Mouse (Mus musculus) forebrain, postnatal 0 days (tissue): ENCODE measurements around the gene Sem1. TPM values are rescaled to one million over a fixed set of nuclear protein-coding genes. Genes with fewer than 3 reads are reported as not detected.

Experiments
- ATAC-seq: fragments of 200-750 bp; cut with Nextera tagmentation; 2 replicates; pipeline ENCODE4 v1.8.0; 2017; ENCODE audit warnings: mild to moderate bottlenecking, moderate library complexity
- DNase-seq: peaks from one replicate; pipeline ENCODE4 v3.0.0-alpha.2; 2015
- H3K27ac ChIP-seq: fragments of 300-500 bp; sonication (generic); 2 replicates; pipeline ENCODE4 v1.5.1; 2014; ENCODE audit warnings: low read depth, mild to moderate bottlenecking, antibody characterized with exemption, low read length, moderate library complexity, mixed read lengths
- H3K27me3 ChIP-seq: fragments of 300-500 bp; sonication (generic); 2 replicates; pipeline ENCODE4 v1.6.1; 2014; ENCODE audit warnings: mild to moderate bottlenecking, low read length, mixed read lengths; ENCODE audit not compliant: insufficient read depth
- H3K36me3 ChIP-seq: fragments of 300-500 bp; sonication (generic); 2 replicates; pipeline ENCODE4 v1.6.1; 2014; ENCODE audit warnings: mild to moderate bottlenecking, moderate library complexity; ENCODE audit not compliant: insufficient read depth
- H3K4me1 ChIP-seq: fragments of 300-500 bp; sonication (generic); 2 replicates; pipeline ENCODE4 v1.6.1; 2014; ENCODE audit warnings: antibody characterized with exemption; ENCODE audit not compliant: insufficient read depth
- H3K4me2 ChIP-seq: fragments of 300-500 bp; sonication (generic); 2 replicates; pipeline ENCODE4 v1.6.1; 2014; ENCODE audit warnings: low read depth, mild to moderate bottlenecking, moderate library complexity
- H3K4me3 ChIP-seq: fragments of 300-500 bp; sonication (generic); 2 replicates; pipeline ENCODE4 v1.5.1; 2014; ENCODE audit warnings: low read depth, low read length, mixed read lengths
- H3K9ac ChIP-seq: fragments of 300-500 bp; sonication (generic); 2 replicates; pipeline ENCODE4 v1.6.1; 2014; ENCODE audit warnings: mild to moderate bottlenecking
- H3K9me3 ChIP-seq: fragments of 300-500 bp; sonication (generic); 2 replicates; pipeline ENCODE4 v1.6.1; 2016; ENCODE audit warnings: low read length
- CTCF ChIP-seq: sonication (generic); IDR thresholded peaks from 2 replicates; pipeline ENCODE4 v1.5.1; 2016; ENCODE audit warnings: antibody characterized with exemption, control low read depth, low read depth
- WGBS: fragments of 180-500 bp; shearing (Covaris S2); extraction: QIAGEN DNeasy Blood & Tissue Kit; methylation state at CpG from one replicate; pipeline ENCODE4 v1.1.7; 2014; 5-methylcytosine and 5-hydroxymethylcytosine counted together
- polyA plus RNA-seq: library from polyadenylated mRNA; unstranded; fragments of >200 nt; fragmentation: Nextera tagmentation; extraction: Ambion mirVana; gene quantifications from 2 replicates; pipeline ENCODE4 v1.2.1, GENCODE M21; 2015
- total RNA-seq: library from RNA; depleted of rRNA; stranded (reverse); fragments of >200 nt; gene quantifications from 2 replicates; pipeline ENCODE4 v1.2.3, GENCODE M21; 2014; rRNA removed

The Sem1 gene
- total RNA-seq (67.8 and 86.6 TPM in 2 replicates), polyA plus RNA-seq (138 and 170 TPM in 2 replicates)

DNA sequence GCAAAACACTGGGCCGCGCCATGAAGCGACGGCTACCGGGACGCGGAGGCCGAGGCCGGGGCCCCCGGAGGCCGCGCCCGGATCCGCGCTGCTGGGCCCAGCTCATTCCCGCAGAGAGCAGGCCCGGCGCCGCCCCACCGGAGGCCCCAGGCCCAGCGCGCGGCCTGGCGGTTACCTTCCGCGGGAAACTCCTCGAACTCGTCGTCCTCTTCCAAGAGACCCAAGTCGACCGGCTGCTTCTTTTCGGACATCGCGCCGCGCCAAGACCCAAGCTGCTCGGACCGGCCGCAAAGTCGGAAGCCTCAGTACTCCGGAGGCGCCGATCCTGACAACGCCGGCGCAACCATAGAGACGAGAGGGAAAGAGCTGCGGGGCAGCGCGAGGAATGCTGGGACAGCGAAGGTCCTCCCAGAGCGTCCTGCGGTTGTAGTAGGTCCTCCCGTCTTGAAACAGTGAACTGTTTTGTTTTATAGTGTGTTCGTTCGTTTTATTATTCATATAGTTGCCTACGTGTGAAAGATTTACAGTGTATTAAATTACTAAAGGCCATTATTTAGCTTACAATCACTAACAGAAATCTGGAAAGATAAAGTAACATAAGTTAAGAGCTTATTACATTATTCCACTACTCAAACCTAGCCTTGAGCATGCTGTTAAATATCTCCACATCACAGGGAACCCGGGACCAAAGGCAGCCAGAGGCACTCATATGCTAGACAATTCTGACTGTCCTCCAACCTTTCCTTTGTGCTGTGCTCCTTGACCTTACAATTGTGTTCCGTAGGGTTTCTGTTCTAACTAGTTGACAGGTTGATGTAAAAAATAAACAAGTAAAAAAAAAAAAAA, at the start of gene Sem1:
Gene Sem1 (minus strand): TSS at position 360 of the 846 bp plus-strand sequence.
- Histone ChIP-seq H3K4me2 (peak within 1 kb of the TSS; percentile 63), H3K36me3 (no peaks in the 10 kb centered on the region), H3K27me3 (no peaks in the 10 kb centered on the region), H3K4me3 (peak within 1 kb of the TSS; percentile 94), H3K9me3 (no peaks in the 10 kb centered on the region), H3K4me1 (peaks cover 15% of the 10 kb centered on the region), H3K27ac (peak within 1 kb of the TSS; percentile 88), H3K9ac (peak within 1 kb of the TSS; percentile 97)
- 3% methylated on average over 59 of the region's 59 CpGs for WGBS
- no peak; the same call in 1 of the 2 replicates for TF ChIP-seq CTCF
- peak; percentile 94 for DNase-seq
- peak; percentile 99 for ATAC-seq

GRCm38 (mm10) chr6:6622846-6623749, 44.6 kb upstream of the Sem1 start:
- DNase-seq (peak; percentile 55), ATAC-seq (0 out of 2 replicates have a peak, but pooled peaks have one; percentile 14)
- no peaks in the 10 kb centered on the region for H3K4me1 ChIP-seq
- TF ChIP-seq CTCF = no peak
- H3K9ac ChIP-seq = no peak overlapping the region
- no peak overlapping the region for H3K27ac ChIP-seq
- no peaks in the 10 kb centered on the region for H3K9me3 ChIP-seq
- no peak overlapping the region for H3K4me2 ChIP-seq
- H3K4me3 ChIP-seq = no peak overlapping the region
- WGBS = 40% methylated on average over 16 of the region's 16 CpGs
- H3K36me3 ChIP-seq = no peaks in the 10 kb centered on the region
- H3K27me3 ChIP-seq = no peaks in the 10 kb centered on the region

DNA sequence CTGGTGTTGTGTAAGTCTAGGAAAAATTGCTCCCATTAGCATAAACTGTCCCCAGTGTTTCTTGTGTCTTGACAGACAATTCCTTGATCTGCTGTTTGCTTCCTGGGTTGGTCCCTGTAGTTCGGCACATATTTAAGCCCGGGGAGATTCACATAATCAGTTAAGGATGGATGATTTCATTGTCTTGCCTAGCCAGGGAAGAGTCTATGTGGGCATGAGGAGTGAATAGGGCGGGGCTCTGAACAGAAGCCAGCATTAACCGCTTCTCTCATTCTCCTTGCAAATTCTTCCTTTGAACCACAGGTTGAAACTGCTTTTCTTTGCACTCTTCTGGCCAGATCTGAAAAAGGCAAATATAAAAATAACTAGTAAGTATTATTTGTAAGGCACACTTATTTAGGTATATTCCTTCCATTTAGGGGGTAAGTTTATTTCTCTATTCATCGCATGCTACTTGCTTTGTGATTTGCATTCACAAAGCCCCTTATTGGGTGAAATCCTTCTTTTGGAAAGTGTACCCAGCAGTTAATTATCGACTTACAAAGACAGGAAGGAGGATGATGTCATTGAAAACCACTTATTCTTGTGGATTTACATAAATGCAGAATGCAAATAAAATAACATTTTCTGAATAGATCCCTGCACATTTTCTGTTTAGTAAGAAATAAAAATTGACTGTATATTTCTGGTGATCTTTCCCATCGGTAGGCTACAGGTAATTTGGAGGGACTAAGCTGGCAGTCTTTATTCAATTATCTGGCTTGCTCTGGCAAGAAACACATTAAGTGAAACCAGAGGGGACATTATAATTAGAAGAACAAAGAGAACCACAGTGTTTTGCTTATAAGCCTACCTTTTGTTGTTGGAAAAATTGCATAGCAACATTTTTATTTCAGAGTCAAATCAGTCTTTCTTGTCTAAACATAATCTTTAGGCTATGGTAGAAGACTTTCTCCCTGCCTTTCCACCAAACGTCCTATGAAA, 25.4 kb upstream of the Sem1 start:
- no peaks in the 10 kb centered on the region for H3K36me3 ChIP-seq
- 9% methylated on average over 8 of the region's 8 CpGs for WGBS
- H3K27ac ChIP-seq = peak overlapping the region; percentile 54; the same call in 1 of the 2 replicates
- peak overlapping the region; percentile 26; the same call in 1 of the 2 replicates for H3K4me2 ChIP-seq
- ATAC-seq (peak; percentile 87), DNase-seq (peak; percentile 57)
- no peak for TF ChIP-seq CTCF
- H3K4me3 ChIP-seq = no peak overlapping the region
- H3K4me1 ChIP-seq = 0 out of 2 replicates have a peak, but pooled peaks cover 10% of the 10 kb centered on the region
- H3K27me3 ChIP-seq = no peaks in the 10 kb centered on the region
- no peak overlapping the region for H3K9ac ChIP-seq
- no peaks in the 10 kb centered on the region for H3K9me3 ChIP-seq

DNA sequence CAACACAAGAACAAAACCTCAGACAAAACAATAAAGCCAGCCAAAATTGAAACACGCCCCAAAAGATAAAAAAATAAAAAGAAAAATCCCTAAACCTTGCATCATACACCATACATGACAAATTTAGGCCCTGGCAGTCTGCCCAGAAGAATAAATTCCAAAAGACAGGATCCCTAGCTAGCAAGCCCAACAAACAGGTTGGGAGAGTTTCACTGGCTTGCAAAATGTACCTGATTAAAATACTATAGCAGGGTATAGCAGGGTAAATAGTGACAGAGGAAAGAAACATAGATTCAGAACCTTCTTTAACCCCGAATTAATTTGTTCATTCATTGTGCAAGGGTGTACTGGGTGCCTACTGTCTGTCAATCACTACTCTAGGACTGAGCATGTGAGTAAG, 7.8 kb upstream of the Sem1 start:
- Histone ChIP-seq H3K4me1 (no peaks in the 10 kb centered on the region), H3K27ac (no peak overlapping the region), H3K4me2 (no peak overlapping the region), H3K4me3 (no peak overlapping the region), H3K36me3 (no peaks in the 10 kb centered on the region), H3K9ac (no peak overlapping the region), H3K27me3 (no peaks in the 10 kb centered on the region), H3K9me3 (no peaks in the 10 kb centered on the region)
- TF ChIP-seq CTCF = no peak
- no peak for DNase-seq
- WGBS = 73% methylated on average over 2 of the region's 2 CpGs
- no peak for ATAC-seq

DNA sequence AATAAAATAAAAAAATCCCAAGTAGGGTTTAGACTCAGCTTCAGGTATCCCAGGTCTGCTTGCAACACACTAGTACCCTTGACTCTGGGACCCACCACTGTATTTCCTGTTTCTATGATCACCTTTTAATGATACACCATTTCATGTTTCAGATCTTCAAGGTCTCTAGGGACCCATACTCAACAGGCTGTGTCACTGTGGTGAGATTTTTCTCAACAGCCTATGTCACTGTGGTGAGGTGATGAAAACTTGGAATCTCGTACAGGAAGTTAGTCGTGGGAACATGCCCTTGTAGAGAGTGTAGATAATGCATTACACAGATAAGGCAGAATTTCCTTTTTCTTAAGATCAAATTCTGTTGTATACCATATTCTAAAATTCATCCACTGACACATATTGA, 3.4 kb upstream of the Sem1 start:
- H3K36me3 ChIP-seq = no peaks in the 10 kb centered on the region
- peaks cover 8% of the 10 kb centered on the region for H3K4me1 ChIP-seq
- no peak overlapping the region for H3K4me2 ChIP-seq
- H3K27ac ChIP-seq = no peak overlapping the region
- H3K27me3 ChIP-seq = no peaks in the 10 kb centered on the region
- TF ChIP-seq CTCF = no peak
- no peak overlapping the region for H3K4me3 ChIP-seq
- 82% methylated on average over 2 of the region's 2 CpGs for WGBS
- H3K9ac ChIP-seq = no peak overlapping the region
- DNase-seq (no peak), ATAC-seq (no peak)
- H3K9me3 ChIP-seq = no peaks in the 10 kb centered on the region

DNA sequence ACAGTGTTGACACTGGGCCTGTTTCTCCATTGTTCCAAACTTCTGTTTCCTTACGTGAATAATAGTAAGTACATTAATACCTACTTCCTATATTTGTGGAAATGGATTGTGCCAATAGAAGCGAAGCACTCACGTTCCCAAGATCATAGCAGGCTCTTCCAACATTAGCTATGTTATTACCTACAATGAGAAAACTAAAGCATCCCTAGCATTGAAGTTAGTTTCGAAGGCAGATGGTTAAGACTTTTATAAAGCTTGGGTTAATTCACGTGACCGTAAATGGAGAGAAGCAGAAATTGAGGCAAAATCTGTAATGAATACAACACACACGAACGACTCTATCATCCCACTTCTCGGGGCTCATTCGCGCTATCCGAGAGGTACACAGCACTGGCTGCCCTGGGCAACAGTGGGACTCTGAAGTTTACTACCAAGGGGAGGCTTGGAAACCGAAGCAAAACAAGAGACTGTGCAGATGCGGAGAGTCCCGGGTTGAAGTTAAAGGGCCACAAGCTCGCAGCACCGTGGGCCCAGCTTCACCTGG, 650 bp downstream of the Sem1 start:
- no peak for DNase-seq
- no peaks in the 10 kb centered on the region for H3K27me3 ChIP-seq
- TF ChIP-seq CTCF = no peak
- peaks cover 15% of the 10 kb centered on the region for H3K4me1 ChIP-seq
- H3K9ac ChIP-seq = peak overlapping the region; percentile 97
- peak overlapping the region; percentile 88 for H3K27ac ChIP-seq
- peak overlapping the region; percentile 63 for H3K4me2 ChIP-seq
- no peaks in the 10 kb centered on the region for H3K9me3 ChIP-seq
- H3K4me3 ChIP-seq = peak overlapping the region; percentile 94
- peak; percentile 67 for ATAC-seq
- 3% methylated on average over 17 of the region's 17 CpGs for WGBS
- no peaks in the 10 kb centered on the region for H3K36me3 ChIP-seq
